Mouse (Mus musculus) hindbrain, postnatal 0 days (tissue): ENCODE measurements around the gene Fbln2. TPM values are rescaled to one million over a fixed set of nuclear protein-coding genes. Genes with fewer than 3 reads are reported as not detected.

Experiments
- ATAC-seq: fragments of 200-750 bp; cut with Nextera tagmentation; 2 replicates; pipeline ENCODE4 v1.8.0; 2017; ENCODE audit warnings: mild to moderate bottlenecking, moderate TSS enrichment, moderate library complexity
- DNase-seq: peaks from one replicate; pipeline ENCODE4 v3.0.0-alpha.2; 2015; ENCODE audit warnings: low spot score
- H3K27ac ChIP-seq: fragments of 300-500 bp; sonication (generic); 2 replicates; pipeline ENCODE4 v1.5.1; 2014; ENCODE audit warnings: mild to moderate bottlenecking
- H3K27me3 ChIP-seq: fragments of 300-500 bp; sonication (generic); 2 replicates; pipeline ENCODE4 v1.6.1; 2014; ENCODE audit warnings: low read length, mixed read lengths; ENCODE audit not compliant: insufficient read depth
- H3K36me3 ChIP-seq: fragments of 300-500 bp; sonication (generic); 2 replicates; pipeline ENCODE4 v1.6.1; 2014; ENCODE audit warnings: low read length, mixed read lengths; ENCODE audit not compliant: insufficient read depth
- H3K4me1 ChIP-seq: fragments of 300-500 bp; sonication (generic); 2 replicates; pipeline ENCODE4 v1.6.1; 2014; ENCODE audit warnings: antibody characterized with exemption, low read length, mixed read lengths; ENCODE audit not compliant: insufficient read depth
- H3K4me2 ChIP-seq: fragments of 300-500 bp; sonication (generic); 2 replicates; pipeline ENCODE4 v1.6.1; 2014; ENCODE audit warnings: low read depth, mild to moderate bottlenecking, low read length, moderate library complexity, mixed read lengths
- H3K4me3 ChIP-seq: fragments of 300-500 bp; sonication (generic); 2 replicates; pipeline ENCODE4 v1.5.1; 2014; ENCODE audit warnings: low read length
- H3K9ac ChIP-seq: fragments of 300-500 bp; sonication (generic); replicated peaks from 2 replicates; pipeline ENCODE4 v1.6.1; 2014; ENCODE audit warnings: mild to moderate bottlenecking, low read length, moderate library complexity, mixed read lengths
- H3K9me3 ChIP-seq: fragments of 300-500 bp; sonication (generic); 2 replicates; pipeline ENCODE4 v1.6.1; 2016; ENCODE audit warnings: low read length, mixed read lengths
- CTCF ChIP-seq: IDR thresholded peaks from 2 replicates; pipeline ENCODE4 v1.5.1; 2016; ENCODE audit warnings: antibody characterized with exemption, control low read depth, low read depth
- WGBS: fragments of 180-500 bp; shearing (Covaris S2); extraction: QIAGEN DNeasy Blood & Tissue Kit; methylation state at CpG from one replicate; pipeline ENCODE4 v1.1.7; 2014; 5-methylcytosine and 5-hydroxymethylcytosine counted together
- polyA plus RNA-seq: library from polyadenylated mRNA; unstranded; fragments of >200 nt; fragmentation: Nextera tagmentation; extraction: Ambion mirVana; gene quantifications from 2 replicates; pipeline ENCODE4 v1.2.1, GENCODE M21; 2015
- total RNA-seq: library from RNA; depleted of rRNA; stranded (reverse); fragments of >200 nt; gene quantifications from 2 replicates; pipeline ENCODE4 v1.2.3, GENCODE M21; 2014

Gene Fbln2
- total and polyA plus RNA-seq, 2 experiments from 2014 or later: 21.2 to 50.6 TPM

GRCm38 (mm10) chr6:91205346-91205745 lies 6.9 kb upstream of the Fbln2 start:
- Histone ChIP-seq H3K27me3 (no peaks in the 10 kb centered on the region), H3K9me3 (no peaks in the 10 kb centered on the region), H3K9ac (no peak overlapping the region), H3K4me3 (no peak overlapping the region), H3K27ac (no peak overlapping the region), H3K4me2 (no peak overlapping the region), H3K4me1 (peaks cover 12% of the 10 kb centered on the region; the same call in 1 of the 2 replicates), H3K36me3 (no peaks in the 10 kb centered on the region)
- TF ChIP-seq CTCF: no peak
- WGBS: 73% methylated on average over 3 of the region's 3 CpGs
- DNase-seq (no peak), ATAC-seq (no peak)

- Histone ChIP-seq H3K27me3 (no peaks in the 10 kb centered on the region), H3K4me3 (no peak overlapping the region), H3K9ac (no peak overlapping the region), H3K27ac (no peak overlapping the region), H3K9me3 (no peaks in the 10 kb centered on the region), H3K36me3 (no peaks in the 10 kb centered on the region), H3K4me1 (peaks cover 12% of the 10 kb centered on the region; the same call in 1 of the 2 replicates), H3K4me2 (no peak overlapping the region)
- ATAC-seq (no peak), DNase-seq (no peak)
- 82% methylated on average over 5 of the region's 5 CpGs for WGBS
- no peak for TF ChIP-seq CTCF
These were observed 6.5 kb upstream of the Fbln2 start for GRCm38 (mm10) chr6:91205791-91206190.

GRCm38 (mm10) chr6:91207491-91207890 lies 4.8 kb upstream of the Fbln2 start:
- Histone ChIP-seq H3K36me3 (no peaks in the 10 kb centered on the region), H3K4me2 (no peak overlapping the region), H3K27ac (no peak overlapping the region), H3K4me1 (peaks cover 2% of the 10 kb centered on the region; the same call in 1 of the 2 replicates), H3K9ac (no peak overlapping the region), H3K4me3 (no peak overlapping the region), H3K9me3 (no peaks in the 10 kb centered on the region), H3K27me3 (no peaks in the 10 kb centered on the region)
- TF ChIP-seq CTCF: no peak
- 61% methylated on average over 3 of the region's 3 CpGs for WGBS
- DNase-seq: no peak
- ATAC-seq: no peak

GRCm38 (mm10) chr6:91209780-91210179 lies 2.5 kb upstream of the Fbln2 start:
- TF ChIP-seq CTCF: no peak
- DNase-seq (no peak), ATAC-seq (no peak; the same call in 1 of the 2 replicates)

GRCm38 (mm10) chr6:91210852-91211251 lies 1.4 kb upstream of the Fbln2 start:
- no peak for TF ChIP-seq CTCF

More at GRCm38 (mm10) chr6:91209780-91210179, 2.5 kb upstream of the Fbln2 start:
- no peaks in the 10 kb centered on the region; the same call in 1 of the 2 replicates for H3K27me3 ChIP-seq
- 24% methylated on average over 2 of the region's 2 CpGs for WGBS
- no peaks in the 10 kb centered on the region for H3K36me3 ChIP-seq
- no peak overlapping the region for H3K4me2 ChIP-seq
- no peak overlapping the region for H3K9ac ChIP-seq
- H3K4me1 ChIP-seq: peaks cover 8% of the 10 kb centered on the region
- no peaks in the 10 kb centered on the region for H3K9me3 ChIP-seq
- no peak overlapping the region for H3K27ac ChIP-seq
- H3K4me3 ChIP-seq: no peak overlapping the region

GRCm38 (mm10) chr6:91212571-91212970 lies 316 bp downstream of the Fbln2 start:
- no peaks in the 10 kb centered on the region for H3K9me3 ChIP-seq
- no peaks in the 10 kb centered on the region; the same call in 1 of the 2 replicates for H3K27me3 ChIP-seq
- H3K36me3 ChIP-seq: no peaks in the 10 kb centered on the region
- ATAC-seq (peak; percentile 72), DNase-seq (peak; percentile 75)
- TF ChIP-seq CTCF: no peak
- peak overlapping the region; percentile 34 for H3K4me3 ChIP-seq
- WGBS: 6% methylated on average over 14 of the region's 29 CpGs
- H3K9ac ChIP-seq: peak overlapping the region; percentile 46
- H3K27ac ChIP-seq: no peak overlapping the region
- H3K4me2 ChIP-seq: peak overlapping the region; percentile 60
- peaks cover 8% of the 10 kb centered on the region for H3K4me1 ChIP-seq

More at GRCm38 (mm10) chr6:91210852-91211251, 1.4 kb upstream of the Fbln2 start:
- Histone ChIP-seq H3K9me3 (no peaks in the 10 kb centered on the region), H3K4me2 (no peak overlapping the region), H3K27me3 (no peaks in the 10 kb centered on the region; the same call in 1 of the 2 replicates), H3K9ac (no peak overlapping the region), H3K27ac (no peak overlapping the region), H3K36me3 (no peaks in the 10 kb centered on the region), H3K4me3 (no peak overlapping the region), H3K4me1 (peaks cover 8% of the 10 kb centered on the region)
- DNase-seq: no peak
- WGBS: 55% methylated on average over 3 of the region's 3 CpGs
- no peak for ATAC-seq
